Mouse (Mus musculus): ENCODE data around the gene Kcnab3. TPM values are rescaled to one million over a fixed set of nuclear protein-coding genes. Genes with fewer than 3 reads are reported as not detected.
"Not testable (repeated sequence)": the region's sequence is repeated elsewhere in the genome, so short reads cannot be mapped to it uniquely, and the experiment has no call there.

The Kcnab3 gene
- not detected for total RNA-seq (2021)
- long read RNA-seq, experiment 1 = 0 reads
- long read RNA-seq, experiment 2 = 0 reads

DNA sequence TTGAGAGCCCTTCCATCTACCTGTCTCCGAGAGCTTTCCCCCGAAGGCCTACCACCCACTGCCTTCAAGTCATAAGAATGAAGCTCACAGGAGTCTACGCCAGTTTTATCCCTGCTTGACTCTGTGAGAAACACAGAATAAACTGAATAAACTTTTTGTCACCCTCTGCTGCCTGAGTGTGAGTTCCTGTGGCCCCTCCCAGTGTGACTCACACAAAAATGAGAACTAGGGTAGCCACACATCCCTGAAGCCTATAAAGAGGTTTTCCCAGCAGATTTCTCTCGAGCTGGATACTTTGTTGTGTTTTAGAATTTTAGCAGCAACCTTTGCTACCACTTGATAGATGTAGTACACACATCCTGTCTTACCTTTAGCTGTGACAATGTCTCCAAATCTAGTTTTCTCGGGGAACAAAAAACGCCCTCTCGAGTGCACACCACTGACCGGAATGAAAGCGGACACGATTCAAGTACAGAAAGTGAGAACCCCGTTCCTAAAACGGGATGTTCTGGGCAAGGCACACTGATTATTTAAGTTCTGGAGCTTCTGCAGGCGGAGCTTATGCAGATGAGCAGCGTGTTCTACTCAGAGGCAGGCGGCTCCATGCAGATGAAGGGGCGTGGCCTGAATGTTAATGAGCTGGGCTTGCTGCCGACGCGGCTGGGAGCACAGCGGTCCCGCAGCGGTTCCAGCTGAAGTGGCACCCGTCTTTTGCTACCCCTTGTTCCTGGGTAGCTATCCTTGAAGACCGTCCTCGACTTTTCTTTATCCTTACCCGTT, at the start of gene Kcnab3:
Gene Kcnab3 (plus strand): TSS at position 631 of the 780 bp plus-strand sequence.
- peak within 1 kb of the TSS; percentile 71 for H3K27ac ChIP-seq
- intact Hi-C loops (cut with DNase I) = loop anchor here (2.0 kb wide), 1 partner anchor 39 kb away; no protein-coding TSS in a partner anchor
- DNase-seq = peak; percentile 90
- TF ChIP-seq CTCF (IDR thresholded peaks at IDR 0.05) = no peak
- peak within 1 kb of the TSS; percentile 85 for H3K4me3 ChIP-seq

DNA sequence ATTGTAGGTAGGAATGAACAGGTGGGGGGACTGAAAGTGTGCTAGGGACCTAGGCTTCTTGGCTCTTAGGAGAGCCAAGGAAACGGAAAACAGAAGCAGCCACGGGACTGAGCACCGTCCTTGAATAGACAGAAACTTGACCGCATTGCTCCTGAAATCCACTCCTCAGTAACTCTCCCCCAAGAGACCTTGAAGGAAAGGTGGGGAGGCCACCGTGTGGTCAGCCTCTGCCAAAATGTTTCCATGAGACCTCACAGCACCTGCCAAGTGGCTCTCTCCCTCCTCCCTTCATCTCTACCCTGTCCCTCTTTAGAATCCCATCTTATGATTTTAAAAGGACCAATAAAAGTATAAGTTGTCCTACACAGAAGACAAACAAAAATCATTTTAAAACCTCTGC, 48.8 kb upstream of the Kcnab3 start:
- no peak overlapping the region for H3K27ac ChIP-seq
- no peak overlapping the region for H3K4me3 ChIP-seq
- DNase-seq = no peak
- intact Hi-C loops (cut with DNase I) = loop anchor here (5.0 kb wide), 1 partner anchor 35 kb away; no protein-coding TSS in a partner anchor
- no peak for TF ChIP-seq CTCF (IDR thresholded peaks at IDR 0.05)

DNA sequence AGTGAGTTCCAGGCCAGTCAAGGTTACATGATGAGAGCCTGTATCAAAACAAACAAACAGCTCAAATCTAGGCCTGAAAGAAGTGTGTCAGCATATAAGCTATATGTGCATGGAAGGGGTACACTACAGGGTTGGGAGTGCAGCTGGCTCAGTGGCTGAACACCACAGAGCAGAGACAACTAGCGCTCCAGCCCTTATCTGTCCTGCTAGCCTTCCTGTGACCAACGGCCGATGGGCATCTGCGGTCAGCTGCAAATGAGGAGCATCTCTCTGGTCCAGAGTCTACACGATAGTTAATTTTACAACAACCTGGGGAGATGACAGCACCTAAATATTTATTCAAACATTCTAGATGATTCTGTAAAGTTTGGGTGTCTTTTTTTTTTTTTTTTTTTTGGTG, 34.9 kb upstream of the Kcnab3 start:
- no peak for TF ChIP-seq CTCF (IDR thresholded peaks at IDR 0.05)
- intact Hi-C loops (cut with DNase I) = no loop called here
- DNase-seq = no peak
- Histone ChIP-seq H3K27ac (no peak overlapping the region), H3K4me3 (no peak overlapping the region)

DNA sequence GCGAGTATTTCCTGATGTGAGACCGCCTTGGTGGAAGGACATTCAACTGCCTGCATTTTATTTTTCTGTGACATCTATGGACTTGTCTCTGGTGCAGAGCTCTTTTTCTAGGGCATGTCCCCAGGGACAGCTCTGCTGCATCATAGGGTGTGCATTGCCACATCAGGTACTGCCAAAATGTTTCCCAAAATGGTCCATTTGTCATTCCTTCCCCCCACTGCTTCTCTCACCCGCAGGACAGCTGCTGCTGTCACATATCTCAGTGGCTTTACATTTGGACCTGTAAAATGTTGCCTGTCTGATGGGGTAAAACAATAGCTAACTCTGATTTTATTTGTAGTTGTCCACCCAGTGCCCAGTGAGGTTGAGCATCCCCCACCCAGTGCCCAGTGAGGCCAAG, 30.8 kb upstream of the Kcnab3 start:
- Histone ChIP-seq H3K4me3 (no peak overlapping the region), H3K27ac (no peak overlapping the region; the same call in 1 of the 2 replicates)
- no peak for TF ChIP-seq CTCF (IDR thresholded peaks at IDR 0.05)
- peak; percentile 49 for DNase-seq
- intact Hi-C loops (cut with DNase I) = no loop called here

DNA sequence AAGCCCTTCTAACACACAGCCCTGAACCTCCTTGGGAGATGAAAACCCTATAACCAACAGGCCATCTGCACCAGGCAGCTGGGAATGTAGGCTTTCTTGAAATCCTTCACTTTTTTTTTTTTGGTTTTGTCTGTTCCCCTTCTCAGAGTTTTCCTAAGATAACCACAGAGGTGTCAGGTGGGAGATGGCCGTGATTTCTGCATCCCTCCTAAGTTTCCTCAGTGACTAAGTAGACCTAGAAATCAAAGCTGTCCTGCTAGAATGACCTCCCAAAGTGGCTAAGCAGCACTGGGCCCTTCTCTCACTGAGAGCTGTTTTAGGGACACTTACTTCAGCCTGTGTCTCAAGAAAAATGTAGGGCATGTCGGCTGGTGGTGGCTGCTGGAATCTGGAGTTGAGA, 28.3 kb upstream of the Kcnab3 start:
- TF ChIP-seq CTCF (IDR thresholded peaks at IDR 0.05) = no peak
- H3K27ac ChIP-seq = no peak overlapping the region
- H3K4me3 ChIP-seq = no peak overlapping the region
- intact Hi-C loops (cut with DNase I) = no loop called here
- DNase-seq = no peak

DNA sequence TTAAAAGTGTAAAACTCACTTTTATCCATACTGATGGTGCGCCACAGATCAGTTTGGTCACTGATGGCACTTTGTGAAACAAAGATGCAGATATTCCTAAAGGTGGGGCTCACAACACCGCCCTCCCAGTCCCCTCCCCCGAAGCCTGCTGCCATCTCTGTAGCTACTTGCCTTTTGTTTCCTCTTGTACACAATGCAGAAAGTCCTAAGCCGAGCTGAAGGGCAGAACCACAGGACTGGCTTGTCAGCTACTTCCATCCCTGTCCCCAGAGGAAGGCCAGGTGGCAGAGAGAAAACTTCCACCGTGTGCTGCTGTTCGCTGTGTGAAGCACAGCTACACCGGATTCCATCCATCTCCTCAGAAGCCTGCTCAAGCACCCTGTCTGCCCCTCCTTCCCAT, 27.8 kb upstream of the Kcnab3 start:
- no peak overlapping the region for H3K27ac ChIP-seq
- no peak for DNase-seq
- TF ChIP-seq CTCF (IDR thresholded peaks at IDR 0.05) = no peak

DNA sequence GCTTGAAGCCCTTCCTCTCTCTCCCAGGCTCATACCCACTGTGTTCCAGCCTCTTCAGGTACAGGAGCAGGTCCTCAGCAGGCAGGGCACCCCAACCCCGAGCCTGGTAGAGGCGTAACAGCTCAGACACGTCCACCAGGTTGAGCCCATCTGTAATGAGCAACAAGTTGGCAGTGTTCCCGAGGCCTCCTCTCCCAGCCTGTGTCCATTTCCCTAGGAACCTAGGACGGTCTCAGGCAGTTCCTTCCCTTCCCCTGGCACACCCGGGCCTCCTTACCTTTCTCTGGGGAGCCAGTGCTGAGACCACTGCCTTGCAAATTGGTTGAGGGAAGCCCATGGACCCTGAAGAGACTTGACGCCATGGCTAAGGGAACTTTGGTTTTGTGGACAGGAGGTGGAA, 23.2 kb upstream of the Kcnab3 start:
- H3K27ac ChIP-seq = no peak overlapping the region
- H3K4me3 ChIP-seq = no peak overlapping the region
- no peak for DNase-seq
- intact Hi-C loops (cut with DNase I) = no loop called here
- TF ChIP-seq CTCF (IDR thresholded peaks at IDR 0.05) = no peak

More for the DNA sequence above, 27.8 kb upstream of the Kcnab3 start:
- intact Hi-C loops (cut with DNase I) = no loop called here
- no peak overlapping the region for H3K4me3 ChIP-seq

DNA sequence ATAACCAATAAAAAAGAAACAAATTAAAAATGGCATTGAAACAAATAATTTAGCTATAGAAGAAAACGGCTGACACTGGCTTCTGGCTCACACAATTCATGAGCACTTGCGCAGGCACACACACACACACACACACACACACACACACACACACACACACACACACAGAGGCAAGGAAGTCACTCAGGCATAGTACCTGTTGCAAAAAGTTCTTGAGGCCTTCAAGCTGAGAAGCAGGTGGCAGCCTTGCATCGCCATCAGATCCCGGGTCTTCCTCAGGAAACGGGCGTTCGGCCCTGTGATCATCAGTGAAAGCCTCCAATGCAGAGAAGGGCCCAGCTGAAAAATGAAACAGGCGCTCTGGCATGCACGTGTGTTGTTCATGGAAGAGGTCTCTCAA, 20.8 kb upstream of the Kcnab3 start:
- H3K4me3 ChIP-seq = no peak overlapping the region
- TF ChIP-seq CTCF (IDR thresholded peaks at IDR 0.05) = no peak
- no peak overlapping the region for H3K27ac ChIP-seq
- no peak for DNase-seq
- intact Hi-C loops (cut with DNase I) = no loop called here

DNA sequence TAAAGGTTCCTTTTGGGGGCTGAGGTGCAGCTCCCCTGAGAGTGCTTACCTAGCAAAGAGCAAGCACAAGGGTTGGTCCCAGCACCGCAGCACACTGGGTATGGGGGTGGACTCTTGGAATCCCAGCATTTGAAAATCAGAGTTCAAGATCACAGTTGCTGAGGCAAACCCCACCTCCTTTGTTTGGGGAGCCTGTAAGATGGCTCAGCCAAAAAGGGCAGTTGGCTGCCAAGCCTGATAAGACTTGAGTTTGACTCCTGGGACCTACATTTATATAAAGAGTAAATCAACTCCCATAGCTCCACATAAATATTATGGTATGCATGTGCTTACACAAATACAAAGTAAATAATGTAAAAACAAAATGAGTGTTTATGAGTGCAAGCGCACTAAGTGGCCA, 20.0 kb upstream of the Kcnab3 start:
- TF ChIP-seq CTCF (IDR thresholded peaks at IDR 0.05) = no peak
- intact Hi-C loops (cut with DNase I) = no loop called here
- H3K27ac ChIP-seq = no peak overlapping the region
- no peak for DNase-seq
- H3K4me3 ChIP-seq = no peak overlapping the region

DNA sequence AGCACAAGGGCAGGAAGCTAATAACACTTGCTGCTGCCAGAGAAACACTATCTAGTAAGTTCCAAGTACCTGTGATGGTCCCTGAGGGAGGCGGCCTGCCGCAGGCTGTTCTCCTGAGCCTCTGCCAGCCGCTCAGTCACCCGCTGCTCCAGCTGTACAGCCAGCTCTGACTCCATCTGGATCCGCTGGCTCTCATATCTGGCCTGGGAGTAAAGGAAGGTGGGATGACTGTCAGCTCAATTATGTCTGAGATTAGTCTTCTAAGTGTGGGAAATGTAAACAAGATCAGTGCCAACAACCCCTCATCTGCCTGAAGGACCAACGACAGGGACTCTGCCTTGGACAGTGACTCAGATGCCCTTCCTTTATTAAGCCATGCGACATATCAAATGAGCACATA, 14.8 kb upstream of the Kcnab3 start:
- Histone ChIP-seq H3K27ac (no peak overlapping the region), H3K4me3 (no peak overlapping the region)
- DNase-seq = peak; percentile 75
- TF ChIP-seq CTCF (IDR thresholded peaks at IDR 0.05) = no peak
- intact Hi-C loops (cut with DNase I) = loop anchor here (5.0 kb wide), 1 partner anchor 34 kb away; no protein-coding TSS in a partner anchor

DNA sequence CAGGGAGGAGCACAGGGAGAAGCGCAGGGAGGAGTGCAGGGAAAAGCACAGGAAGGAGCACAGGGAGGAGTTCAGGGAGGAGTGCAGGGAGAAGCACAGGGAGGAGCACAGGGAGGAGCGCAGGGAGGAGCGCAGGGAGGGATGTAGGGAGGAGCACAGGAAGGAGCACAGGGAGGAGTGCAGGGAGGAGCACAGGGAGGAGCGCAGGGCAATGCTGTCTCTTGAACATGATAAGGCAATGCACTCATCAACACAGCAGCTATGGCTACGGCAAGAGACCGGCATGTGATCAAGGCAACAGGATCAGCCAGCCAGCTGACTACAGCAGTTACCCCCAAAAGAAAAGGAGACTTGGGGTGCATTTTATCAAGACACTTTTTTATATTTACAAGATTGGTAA, 9.7 kb upstream of the Kcnab3 start:
- DNase-seq = no peak
- TF ChIP-seq CTCF (IDR thresholded peaks at IDR 0.05) = no peak
- intact Hi-C loops (cut with DNase I) = no loop called here
- no peak overlapping the region for H3K4me3 ChIP-seq
- H3K27ac ChIP-seq = no peak overlapping the region

DNA sequence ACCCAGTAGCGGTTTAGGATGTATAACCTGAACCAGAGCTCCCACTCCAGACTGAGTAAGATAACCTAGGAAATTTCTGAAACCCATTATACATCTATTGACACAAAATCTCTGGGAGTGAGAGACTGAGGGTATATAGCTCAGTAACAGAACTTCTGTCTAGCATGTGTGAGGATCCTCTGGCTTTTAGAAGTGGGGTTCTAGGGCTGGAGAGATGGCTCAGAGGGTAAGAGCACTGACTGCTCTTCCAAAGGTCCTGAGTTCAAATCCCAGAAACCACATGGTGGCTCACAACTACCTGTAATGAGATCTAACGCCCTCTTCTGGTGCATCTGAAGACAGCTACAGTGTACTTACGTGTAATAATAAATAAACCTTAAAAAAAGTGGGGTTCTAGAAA, 8.1 kb upstream of the Kcnab3 start:
- H3K27ac ChIP-seq; intact Hi-C loops (cut with DNase I); DNase-seq; H3K4me3 ChIP-seq: not testable (repeated sequence)
- TF ChIP-seq CTCF (IDR thresholded peaks at IDR 0.05) = 0 out of 2 replicates have a peak, but pooled peaks have one; percentile 1

DNA sequence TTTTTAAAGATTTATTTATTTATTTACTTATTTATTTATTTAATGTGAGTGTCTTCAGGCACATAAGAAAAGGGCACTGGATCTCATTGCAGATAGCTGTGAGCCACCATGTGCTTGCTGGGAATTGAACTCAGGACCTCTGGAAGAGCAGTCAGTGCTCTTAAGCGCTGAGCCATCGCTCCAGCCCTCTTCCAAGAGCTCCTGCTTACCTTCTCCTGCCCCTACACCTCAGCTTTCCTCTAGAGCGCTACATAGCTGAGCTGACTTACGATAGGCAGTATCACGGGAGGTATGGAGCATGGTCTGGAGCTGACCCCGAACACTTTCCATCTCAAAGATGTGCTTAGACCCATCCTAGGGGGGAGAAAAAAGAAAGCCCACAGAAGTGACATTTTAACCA, 4.5 kb upstream of the Kcnab3 start:
- TF ChIP-seq CTCF (IDR thresholded peaks at IDR 0.05) = no peak
- intact Hi-C loops (cut with DNase I) = loop anchor here (5.0 kb wide), 1 partner anchor 66 kb away; no protein-coding TSS in a partner anchor
- no peak overlapping the region for H3K4me3 ChIP-seq
- no peak overlapping the region for H3K27ac ChIP-seq
- no peak for DNase-seq

DNA sequence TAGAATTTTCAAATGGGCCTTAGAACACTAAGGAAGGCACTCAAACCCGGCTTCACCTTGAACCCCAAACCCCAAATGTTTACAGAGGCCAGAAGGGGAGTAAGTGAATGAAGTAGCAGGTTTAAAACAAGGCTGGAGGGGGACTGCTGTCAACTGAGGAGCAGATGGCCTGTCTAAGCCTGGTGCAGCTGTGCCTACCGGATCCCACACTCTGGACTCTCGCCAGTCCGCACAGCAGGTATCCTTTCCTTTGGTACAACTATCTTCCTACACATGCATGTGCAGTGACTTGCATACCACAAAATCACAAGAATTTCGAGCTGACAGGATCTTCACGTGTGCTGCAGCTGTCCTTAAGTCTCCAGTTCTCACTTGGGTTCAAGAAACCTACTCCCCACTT, 4.0 kb upstream of the Kcnab3 start:
- H3K4me3 ChIP-seq = no peak overlapping the region
- H3K27ac ChIP-seq = no peak overlapping the region
- DNase-seq = no peak
- intact Hi-C loops (cut with DNase I) = loop anchor here (5.0 kb wide), 1 partner anchor 65 kb away; no protein-coding TSS in a partner anchor
- no peak for TF ChIP-seq CTCF (IDR thresholded peaks at IDR 0.05)
